Mouse (Mus musculus): ENCODE measurements around the gene Chrna9. TPM values are rescaled to one million over a fixed set of nuclear protein-coding genes. Genes with fewer than 3 reads are reported as not detected.

Gene Chrna9
- total RNA-seq (2014; fragmentation: Nextera tagmentation) (not detected in 2 replicates), total RNA-seq (2017) (0.16 TPM in 1 of 2 replicates, not detected in the other), polyA plus RNA-seq (2012) (not detected in 2 replicates)

- H3K9me3 ChIP-seq (replicated peaks) = no peaks in the 10 kb centered on the region
- TF ChIP-seq TAL1 (conservative IDR thresholded peaks at IDR 0.05; ENCODE audit: low read depth, low read length) (no peak), POLR2AphosphoS5 (IDR thresholded peaks at IDR 0.05; ENCODE audit: insufficient replicate concordance, low read depth, low read length) (no peak), GATA1 (IDR thresholded peaks at IDR 0.05; ENCODE audit: borderline replicate concordance, low read length) (no peak), CTCF (IDR thresholded peaks at IDR 0.05; ENCODE audit: low read depth, low read length) (no peak), GATA2 (IDR thresholded peaks at IDR 0.05; ENCODE audit: borderline replicate concordance, low read depth, low read length) (no peak)
- no peak within 1 kb of the TSS for H3K4me3 ChIP-seq (ENCODE audit: low read depth, low read length)
- H3K36me3 ChIP-seq (replicated peaks) = no peaks in the 10 kb centered on the region
- H3K27me3 ChIP-seq (ENCODE audit: insufficient read depth, low read length) = peaks cover 2% of the 10 kb centered on the region
- peaks cover 6% of the 10 kb centered on the region; the same call in 1 of the 2 replicates for H3K4me1 ChIP-seq (ENCODE audit: insufficient read depth, low read depth, low read length)
- DNase-seq (ENCODE audit: low spot score) (no peak), ATAC-seq (ENCODE audit: extremely low read depth, insufficient number of reproducible peaks, low FRiP score, poor library complexity, severe bottlenecking) (no peak)
Observed at GRCm38 (mm10) chr5:65934783-65935182, at the start of gene Chrna9. Gene Chrna9 (plus strand): TSS chr5:65934921.

- Histone ChIP-seq H3K4me1 (ENCODE audit: insufficient read depth, low read depth, low read length) (no peaks in the 10 kb centered on the region), H3K36me3 (replicated peaks) (no peaks in the 10 kb centered on the region), H3K4me3 (ENCODE audit: low read depth, low read length) (no peak overlapping the region), H3K27me3 (ENCODE audit: insufficient read depth, low read length) (no peaks in the 10 kb centered on the region), H3K9me3 (replicated peaks) (no peaks in the 10 kb centered on the region)
- ATAC-seq (ENCODE audit: extremely low read depth, insufficient number of reproducible peaks, low FRiP score, poor library complexity, severe bottlenecking) = no peak
- TF ChIP-seq GATA1 (IDR thresholded peaks at IDR 0.05; ENCODE audit: borderline replicate concordance, low read length) (no peak), POLR2AphosphoS5 (IDR thresholded peaks at IDR 0.05; ENCODE audit: insufficient replicate concordance, low read depth, low read length) (no peak), TAL1 (conservative IDR thresholded peaks at IDR 0.05; ENCODE audit: low read depth, low read length) (no peak), GATA2 (IDR thresholded peaks at IDR 0.05; ENCODE audit: borderline replicate concordance, low read depth, low read length) (no peak), CTCF (IDR thresholded peaks at IDR 0.05; ENCODE audit: low read depth, low read length) (no peak)
- no peak for DNase-seq (ENCODE audit: low spot score)
Observed at GRCm38 (mm10) chr5:65885699-65886443, 48.9 kb upstream of the Chrna9 start.

- peaks cover 14% of the 10 kb centered on the region for H3K27me3 ChIP-seq (ENCODE audit: insufficient read depth, low read length)
- H3K4me3 ChIP-seq (ENCODE audit: low read depth, low read length) = no peak overlapping the region
- DNase-seq (ENCODE audit: low spot score) (no peak), ATAC-seq (ENCODE audit: extremely low read depth, insufficient number of reproducible peaks, low FRiP score, poor library complexity, severe bottlenecking) (no peak)
- no peaks in the 10 kb centered on the region for H3K9me3 ChIP-seq (replicated peaks)
- H3K4me1 ChIP-seq (ENCODE audit: insufficient read depth, low read depth, low read length) = no peaks in the 10 kb centered on the region
- no peaks in the 10 kb centered on the region for H3K36me3 ChIP-seq (replicated peaks)
- TF ChIP-seq CTCF (IDR thresholded peaks at IDR 0.05; ENCODE audit: low read depth, low read length) = no peak
- TF ChIP-seq TAL1 (conservative IDR thresholded peaks at IDR 0.05; ENCODE audit: low read depth, low read length) = no peak
- TF ChIP-seq GATA1 (IDR thresholded peaks at IDR 0.05; ENCODE audit: borderline replicate concordance, low read length) = no peak
- TF ChIP-seq POLR2AphosphoS5 (IDR thresholded peaks at IDR 0.05; ENCODE audit: insufficient replicate concordance, low read depth, low read length) = no peak
- no peak for TF ChIP-seq GATA2 (IDR thresholded peaks at IDR 0.05; ENCODE audit: borderline replicate concordance, low read depth, low read length)
Observed at GRCm38 (mm10) chr5:65888102-65888501, 46.6 kb upstream of the Chrna9 start.

- no peak for DNase-seq (ENCODE audit: low spot score)
- Histone ChIP-seq H3K36me3 (replicated peaks) (no peaks in the 10 kb centered on the region), H3K4me1 (ENCODE audit: insufficient read depth, low read depth, low read length) (no peaks in the 10 kb centered on the region), H3K9me3 (replicated peaks) (no peaks in the 10 kb centered on the region), H3K4me3 (ENCODE audit: low read depth, low read length) (no peak overlapping the region), H3K27me3 (ENCODE audit: insufficient read depth, low read length) (peaks cover 14% of the 10 kb centered on the region)
- TF ChIP-seq CTCF (IDR thresholded peaks at IDR 0.05; ENCODE audit: low read depth, low read length) (no peak), GATA1 (IDR thresholded peaks at IDR 0.05; ENCODE audit: borderline replicate concordance, low read length) (no peak), TAL1 (conservative IDR thresholded peaks at IDR 0.05; ENCODE audit: low read depth, low read length) (no peak), GATA2 (IDR thresholded peaks at IDR 0.05; ENCODE audit: borderline replicate concordance, low read depth, low read length) (no peak), POLR2AphosphoS5 (IDR thresholded peaks at IDR 0.05; ENCODE audit: insufficient replicate concordance, low read depth, low read length) (no peak)
- ATAC-seq (ENCODE audit: extremely low read depth, insufficient number of reproducible peaks, low FRiP score, poor library complexity, severe bottlenecking) = no peak
Observed at GRCm38 (mm10) chr5:65888998-65889397, 45.7 kb upstream of the Chrna9 start.

GRCm38 (mm10) chr5:65891251-65891826 lies 43.4 kb upstream of the Chrna9 start:
- Histone ChIP-seq H3K36me3 (replicated peaks) (no peaks in the 10 kb centered on the region), H3K27me3 (ENCODE audit: insufficient read depth, low read length) (peaks cover 18% of the 10 kb centered on the region), H3K9me3 (replicated peaks) (no peaks in the 10 kb centered on the region), H3K4me3 (ENCODE audit: low read depth, low read length) (no peak overlapping the region), H3K4me1 (ENCODE audit: insufficient read depth, low read depth, low read length) (peaks cover 16% of the 10 kb centered on the region)
- TF ChIP-seq GATA1 (IDR thresholded peaks at IDR 0.05; ENCODE audit: borderline replicate concordance, low read length) (no peak), POLR2AphosphoS5 (IDR thresholded peaks at IDR 0.05; ENCODE audit: insufficient replicate concordance, low read depth, low read length) (no peak), CTCF (IDR thresholded peaks at IDR 0.05; ENCODE audit: low read depth, low read length) (no peak), GATA2 (IDR thresholded peaks at IDR 0.05; ENCODE audit: borderline replicate concordance, low read depth, low read length) (no peak), TAL1 (conservative IDR thresholded peaks at IDR 0.05; ENCODE audit: low read depth, low read length) (no peak)
- DNase-seq (ENCODE audit: low spot score) (no peak), ATAC-seq (ENCODE audit: extremely low read depth, insufficient number of reproducible peaks, low FRiP score, poor library complexity, severe bottlenecking) (no peak)

GRCm38 (mm10) chr5:65895121-65895692 lies 39.5 kb upstream of the Chrna9 start:
- Histone ChIP-seq H3K9me3 (replicated peaks) (no peaks in the 10 kb centered on the region), H3K36me3 (replicated peaks) (no peaks in the 10 kb centered on the region), H3K27me3 (ENCODE audit: insufficient read depth, low read length) (peaks cover 18% of the 10 kb centered on the region), H3K4me3 (ENCODE audit: low read depth, low read length) (no peak overlapping the region), H3K4me1 (ENCODE audit: insufficient read depth, low read depth, low read length) (peaks cover 18% of the 10 kb centered on the region)
- DNase-seq (ENCODE audit: low spot score) = no peak
- no peak for ATAC-seq (ENCODE audit: extremely low read depth, insufficient number of reproducible peaks, low FRiP score, poor library complexity, severe bottlenecking)
- TF ChIP-seq CTCF (IDR thresholded peaks at IDR 0.05; ENCODE audit: low read depth, low read length) = no peak
- TF ChIP-seq TAL1 (conservative IDR thresholded peaks at IDR 0.05; ENCODE audit: low read depth, low read length) = no peak
- TF ChIP-seq POLR2AphosphoS5 (IDR thresholded peaks at IDR 0.05; ENCODE audit: insufficient replicate concordance, low read depth, low read length) = no peak
- no peak for TF ChIP-seq GATA1 (IDR thresholded peaks at IDR 0.05; ENCODE audit: borderline replicate concordance, low read length)
- no peak for TF ChIP-seq GATA2 (IDR thresholded peaks at IDR 0.05; ENCODE audit: borderline replicate concordance, low read depth, low read length)

Measured in G1E (cell line).